Mouse (Mus musculus) heart, embryonic 11.5 days (tissue): ENCODE results near the gene Lef1. TPM values are rescaled to one million over a fixed set of nuclear protein-coding genes. Genes with fewer than 3 reads are reported as not detected.

Experiments
- ATAC-seq: fragments of 200-750 bp; cut with Nextera tagmentation; replicated peaks from 2 replicates; pipeline ENCODE4 v1.8.0; 2017; ENCODE audit warnings: moderate library complexity; ENCODE audit not compliant: insufficient number of reproducible peaks, low FRiP score, low TSS enrichment
- H3K27ac ChIP-seq: fragments of 300-500 bp; sonication (generic); 2 replicates; pipeline ENCODE4 v1.5.1; 2014; ENCODE audit warnings: mild to moderate bottlenecking, low read depth, low read length
- H3K27me3 ChIP-seq: fragments of 300-500 bp; sonication (generic); 2 replicates; pipeline ENCODE4 v1.6.1; 2014; ENCODE audit warnings: mild to moderate bottlenecking, low read length, mixed read lengths; ENCODE audit not compliant: control insufficient read depth, insufficient read depth
- H3K36me3 ChIP-seq: fragments of 300-500 bp; sonication (generic); 2 replicates; pipeline ENCODE4 v1.6.1; 2014; ENCODE audit warnings: mild to moderate bottlenecking, low read length, moderate library complexity, mixed read lengths; ENCODE audit not compliant: control insufficient read depth, insufficient read depth
- H3K4me1 ChIP-seq: fragments of 300-500 bp; sonication (generic); 2 replicates; pipeline ENCODE4 v1.6.1; 2014; ENCODE audit warnings: low read length; ENCODE audit not compliant: control insufficient read depth, insufficient read depth
- H3K4me2 ChIP-seq: fragments of 300-500 bp; sonication (generic); 2 replicates; pipeline ENCODE4 v1.6.1; 2014; ENCODE audit warnings: mild to moderate bottlenecking, moderate library complexity
- H3K4me3 ChIP-seq: fragments of 300-500 bp; sonication (generic); 2 replicates; pipeline ENCODE4 v1.5.1; 2014; ENCODE audit warnings: low read depth, low read length
- H3K9ac ChIP-seq: fragments of 300-500 bp; sonication (generic); 2 replicates; pipeline ENCODE4 v1.6.1; 2014; ENCODE audit warnings: mild to moderate bottlenecking, low read depth, low read length, moderate library complexity
- H3K9me3 ChIP-seq: fragments of 300-500 bp; sonication (generic); replicated peaks from 2 replicates; pipeline ENCODE4 v1.6.1; 2016; ENCODE audit warnings: low read length; ENCODE audit not compliant: control insufficient read depth
- WGBS: fragments of 180-500 bp; shearing (Covaris S2); extraction: QIAGEN DNeasy Blood & Tissue Kit; methylation state at CpG from one replicate; pipeline ENCODE4 v1.1.7; 2014; ENCODE audit not compliant: insufficient replicate concordance; 5-methylcytosine and 5-hydroxymethylcytosine counted together
- polyA plus RNA-seq: library from polyadenylated mRNA; unstranded; fragments of >200 nt; fragmentation: Nextera tagmentation; extraction: Ambion mirVana; gene quantifications from 2 replicates; pipeline ENCODE4 v1.2.1, GENCODE M21; 2014

Lef1 gene
- polyA plus RNA-seq, result 19.6 and 20.8 TPM in 2 replicates

GRCm38 (mm10) chr3:131110191-131111150 is at the start of gene Lef1:
TSS of gene Lef1 (plus strand) at chr3:131110471.
- H3K4me2 ChIP-seq, result peak within 1 kb of the TSS; percentile 89
- H3K4me3 ChIP-seq, result peak within 1 kb of the TSS; percentile 64
- no peaks in the 10 kb centered on the region for H3K36me3 ChIP-seq
- H3K4me1 ChIP-seq, result peaks cover 26% of the 10 kb centered on the region
- ATAC-seq, result peak; percentile 28
- peaks cover 32% of the 10 kb centered on the region for H3K27me3 ChIP-seq
- WGBS, result under 1% methylated on average over 65 of the region's 69 CpGs
- H3K9me3 ChIP-seq, result no peaks in the 10 kb centered on the region
- peak within 1 kb of the TSS; percentile 51 for H3K27ac ChIP-seq
- H3K9ac ChIP-seq, result peak within 1 kb of the TSS; percentile 73

GRCm38 (mm10) chr3:131065001-131065400 is 45.3 kb upstream of the Lef1 start:
- ATAC-seq, result no peak
- H3K27me3 ChIP-seq, result no peaks in the 10 kb centered on the region
- no peaks in the 10 kb centered on the region for H3K9me3 ChIP-seq
- no peak overlapping the region for H3K9ac ChIP-seq
- H3K4me3 ChIP-seq, result no peak overlapping the region
- 74% methylated on average over 9 of the region's 9 CpGs for WGBS
- no peaks in the 10 kb centered on the region for H3K4me1 ChIP-seq
- no peak overlapping the region for H3K4me2 ChIP-seq
- no peaks in the 10 kb centered on the region for H3K36me3 ChIP-seq
- no peak overlapping the region for H3K27ac ChIP-seq

GRCm38 (mm10) chr3:131066171-131066570 is 44.1 kb upstream of the Lef1 start:
- Histone ChIP-seq H3K9ac (no peak overlapping the region), H3K36me3 (no peaks in the 10 kb centered on the region), H3K4me2 (no peak overlapping the region), H3K4me3 (no peak overlapping the region), H3K27ac (no peak overlapping the region), H3K4me1 (no peaks in the 10 kb centered on the region), H3K27me3 (no peaks in the 10 kb centered on the region), H3K9me3 (no peaks in the 10 kb centered on the region)
- WGBS, result 25% methylated on average over 8 of the region's 8 CpGs
- ATAC-seq, result no peak

GRCm38 (mm10) chr3:131068000-131068399 is 42.3 kb upstream of the Lef1 start:
- no peaks in the 10 kb centered on the region for H3K9me3 ChIP-seq
- 78% methylated on average over 5 of the region's 5 CpGs for WGBS
- H3K27ac ChIP-seq, result no peak overlapping the region
- no peaks in the 10 kb centered on the region for H3K36me3 ChIP-seq
- H3K4me2 ChIP-seq, result no peak overlapping the region
- H3K4me1 ChIP-seq, result no peaks in the 10 kb centered on the region
- H3K27me3 ChIP-seq, result no peaks in the 10 kb centered on the region
- no peak overlapping the region for H3K9ac ChIP-seq
- ATAC-seq, result no peak
- no peak overlapping the region for H3K4me3 ChIP-seq

DNA sequence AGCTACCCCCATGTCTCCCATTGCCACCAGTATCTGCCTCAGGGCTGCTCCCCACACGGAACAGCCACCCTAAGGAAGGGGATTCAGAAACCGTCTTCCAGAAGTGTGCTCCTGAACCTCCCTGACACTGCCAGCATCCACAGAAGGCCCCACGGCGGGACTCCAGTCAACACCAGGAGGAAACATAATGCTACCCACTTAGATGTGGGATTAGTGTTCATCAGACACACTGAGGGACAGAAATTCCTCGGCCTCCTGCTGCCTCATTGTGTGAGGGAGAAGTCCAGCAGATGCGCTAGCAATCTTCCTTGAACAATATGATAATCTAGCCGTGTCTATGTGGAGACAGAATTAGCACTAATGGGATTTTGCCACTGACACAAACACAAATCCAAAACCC is 40.1 kb upstream of the Lef1 start:
- H3K9me3 ChIP-seq, result no peaks in the 10 kb centered on the region
- H3K4me2 ChIP-seq, result no peak overlapping the region
- WGBS, result 55% methylated on average over 7 of the region's 7 CpGs
- no peaks in the 10 kb centered on the region for H3K36me3 ChIP-seq
- H3K27ac ChIP-seq, result no peak overlapping the region
- H3K9ac ChIP-seq, result no peak overlapping the region
- no peaks in the 10 kb centered on the region for H3K4me1 ChIP-seq
- ATAC-seq, result no peak
- no peaks in the 10 kb centered on the region for H3K27me3 ChIP-seq
- H3K4me3 ChIP-seq, result no peak overlapping the region

- Histone ChIP-seq H3K4me1 (no peaks in the 10 kb centered on the region), H3K36me3 (no peaks in the 10 kb centered on the region), H3K27ac (no peak overlapping the region), H3K4me3 (no peak overlapping the region), H3K27me3 (no peaks in the 10 kb centered on the region), H3K4me2 (no peak overlapping the region), H3K9me3 (no peaks in the 10 kb centered on the region), H3K9ac (no peak overlapping the region)
- WGBS, result 75% methylated on average over 4 of the region's 4 CpGs
- no peak for ATAC-seq
Observed at GRCm38 (mm10) chr3:131072661-131073060, 37.6 kb upstream of the Lef1 start.

DNA sequence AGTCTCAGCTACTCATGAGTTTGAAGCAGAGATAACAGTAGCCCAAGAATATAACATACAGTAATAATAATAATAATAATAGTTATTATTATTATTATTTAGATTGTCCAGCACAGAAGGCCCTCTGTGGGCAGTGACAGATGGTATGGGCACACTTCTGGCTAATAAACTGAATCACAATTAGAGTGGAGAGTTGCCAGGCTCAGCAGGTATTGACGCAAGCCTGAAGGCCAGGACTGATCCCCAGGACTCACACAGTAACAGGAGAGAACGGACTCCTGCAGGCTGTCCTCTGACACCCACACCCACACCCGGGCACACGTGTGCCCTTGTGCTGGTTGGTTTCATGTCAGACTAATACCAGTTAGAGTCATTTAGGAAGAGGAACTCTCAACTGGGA is 36.3 kb upstream of the Lef1 start:
- no peaks in the 10 kb centered on the region for H3K4me1 ChIP-seq
- ATAC-seq, result no peak
- 76% methylated on average over 4 of the region's 4 CpGs for whole genome bisulfite sequencing

GRCm38 (mm10) chr3:131078041-131078621 is 32.1 kb upstream of the Lef1 start:
- no peak overlapping the region for H3K27ac ChIP-seq
- H3K4me1 ChIP-seq, result no peaks in the 10 kb centered on the region
- H3K4me3 ChIP-seq, result no peak overlapping the region
- H3K27me3 ChIP-seq, result no peaks in the 10 kb centered on the region
- 83% methylated on average over 6 of the region's 6 CpGs for WGBS
- ATAC-seq, result no peak
- H3K4me2 ChIP-seq, result no peak overlapping the region
- H3K36me3 ChIP-seq, result no peaks in the 10 kb centered on the region
- H3K9me3 ChIP-seq, result no peaks in the 10 kb centered on the region
- no peak overlapping the region for H3K9ac ChIP-seq

More for the DNA sequence above, 36.3 kb upstream of the Lef1 start:
- no peak overlapping the region for H3K27ac ChIP-seq
- H3K9ac ChIP-seq, result no peak overlapping the region
- no peaks in the 10 kb centered on the region for H3K27me3 ChIP-seq
- H3K4me3 ChIP-seq, result no peak overlapping the region
- H3K9me3 ChIP-seq, result no peaks in the 10 kb centered on the region
- H3K36me3 ChIP-seq, result no peaks in the 10 kb centered on the region
- no peak overlapping the region for H3K4me2 ChIP-seq
